Mouse (Mus musculus): ENCODE results near the gene Pex1. TPM values are rescaled to one million over a fixed set of nuclear protein-coding genes. Genes with fewer than 3 reads are reported as not detected.
"Not testable (repeated sequence)": the region's sequence is repeated elsewhere in the genome, so short reads cannot be mapped to it uniquely, and the experiment has no call there.

Gene Pex1
- polyA plus RNA-seq, 1 experiment from 2014 or later: 17.3 TPM

- H3K9ac ChIP-seq: no peak overlapping the region
- H3K4me3 ChIP-seq (replicated peaks): no peak overlapping the region
- peaks cover 27% of the 10 kb centered on the region for H3K36me3 ChIP-seq
- no peaks in the 10 kb centered on the region for H3K27me3 ChIP-seq
- H3K9me3 ChIP-seq (replicated peaks): no peaks in the 10 kb centered on the region
- no peak overlapping the region for H3K4me2 ChIP-seq (replicated peaks)
- ATAC-seq (ENCODE audit: insufficient number of reproducible peaks, low FRiP score, low TSS enrichment, low read depth): no peak
- H3K4me1 ChIP-seq: peaks cover 8% of the 10 kb centered on the region; the same call in 1 of the 2 replicates
- WGBS: 51% methylated on average over 6 of the region's 6 CpGs
- no peak overlapping the region for H3K27ac ChIP-seq (replicated peaks)
These were observed 49.5 kb downstream of the Pex1 start for GRCm38 (mm10) chr5:3645326-3645725.

DNA sequence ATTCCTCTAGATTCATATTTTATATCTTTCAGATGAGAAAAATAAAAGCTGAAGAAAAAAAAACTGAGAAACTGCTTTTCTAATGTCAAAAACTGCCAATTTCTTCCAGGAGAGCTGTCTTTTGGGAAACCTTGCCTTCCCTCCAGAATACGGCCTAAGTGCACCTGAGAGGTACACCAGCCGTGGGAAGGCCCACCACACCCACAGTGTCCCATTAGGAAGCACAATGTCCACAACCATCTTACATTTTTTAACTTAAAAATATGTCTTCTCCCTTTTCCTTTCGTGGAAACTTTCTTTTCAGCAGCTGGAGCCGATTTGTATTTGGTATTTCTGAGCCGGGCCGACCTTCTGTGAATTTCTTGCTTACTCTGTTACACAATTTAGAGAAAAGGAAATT lies 50.7 kb downstream of the Pex1 start:
- Histone ChIP-seq H3K27ac (replicated peaks) (peak overlapping the region; percentile 92), H3K4me1 (peaks cover 8% of the 10 kb centered on the region; the same call in 1 of the 2 replicates), H3K27me3 (no peaks in the 10 kb centered on the region), H3K36me3 (peaks cover 17% of the 10 kb centered on the region), H3K4me3 (replicated peaks) (peak overlapping the region; percentile 97), H3K9me3 (replicated peaks) (no peaks in the 10 kb centered on the region), H3K4me2 (replicated peaks) (peak overlapping the region; percentile 57), H3K9ac (peak overlapping the region; percentile 93; the same call in 1 of the 2 replicates)
- WGBS: 12% methylated on average over 6 of the region's 6 CpGs
- ATAC-seq (ENCODE audit: insufficient number of reproducible peaks, low FRiP score, low TSS enrichment, low read depth): no peak

DNA sequence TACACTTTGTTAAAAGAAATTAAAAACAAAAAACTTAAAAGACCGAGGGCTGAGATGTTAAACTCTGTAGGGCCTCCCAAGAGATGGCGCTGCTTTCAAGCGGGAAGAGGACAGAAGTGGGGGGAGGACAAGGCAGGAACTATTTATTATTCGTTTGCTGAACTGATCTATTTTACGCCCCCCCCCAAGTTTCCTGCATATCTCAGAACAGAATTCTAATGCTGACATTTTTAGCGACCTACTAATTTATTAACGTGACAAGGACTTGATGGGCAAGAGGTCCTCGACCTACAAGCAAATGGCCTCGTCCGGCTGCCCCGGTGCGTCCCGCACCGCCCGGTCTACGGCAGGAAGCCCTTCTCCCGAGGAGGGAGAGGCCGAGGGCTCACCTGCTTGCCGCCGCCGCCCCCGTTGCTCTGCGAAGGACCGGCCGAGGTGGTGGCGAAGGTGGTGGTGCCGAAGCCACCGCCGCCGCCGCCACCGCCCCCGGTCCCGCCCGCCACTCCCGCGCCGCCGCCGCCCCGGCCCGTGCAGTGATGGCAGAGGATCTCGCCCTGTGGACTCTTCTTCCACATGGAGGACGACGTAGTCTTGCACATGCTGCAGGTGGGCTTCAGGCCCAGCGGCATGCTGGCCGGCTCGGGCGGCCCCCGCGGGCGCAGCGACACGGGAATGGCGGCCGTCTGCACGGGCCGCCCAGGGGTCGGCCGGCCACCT lies 51.3 kb downstream of the Pex1 start:
- Histone ChIP-seq H3K9ac (peak overlapping the region; percentile 93), H3K27ac (replicated peaks) (peak overlapping the region; percentile 92), H3K4me2 (replicated peaks) (peak overlapping the region; percentile 57), H3K4me3 (replicated peaks) (peak overlapping the region; percentile 97), H3K36me3 (peaks cover 14% of the 10 kb centered on the region), H3K4me1 (peaks cover 8% of the 10 kb centered on the region; the same call in 1 of the 2 replicates), H3K27me3 (no peaks in the 10 kb centered on the region), H3K9me3 (replicated peaks) (no peaks in the 10 kb centered on the region)
- under 1% methylated on average over 60 of the region's 60 CpGs for WGBS
- peak; percentile 72 for ATAC-seq (ENCODE audit: insufficient number of reproducible peaks, low FRiP score, low TSS enrichment, low read depth)

- under 1% methylated on average over 26 of the region's 46 CpGs for WGBS
- peaks cover 8% of the 10 kb centered on the region; the same call in 1 of the 2 replicates for H3K4me1 ChIP-seq
- H3K36me3 ChIP-seq: peaks cover 14% of the 10 kb centered on the region
- H3K27me3 ChIP-seq: no peaks in the 10 kb centered on the region
- peak overlapping the region; percentile 92 for H3K27ac ChIP-seq (replicated peaks)
- H3K4me3 ChIP-seq (replicated peaks): peak overlapping the region; percentile 97
- peak; percentile 94 for ATAC-seq (ENCODE audit: insufficient number of reproducible peaks, low FRiP score, low TSS enrichment, low read depth)
- peak overlapping the region; percentile 93 for H3K9ac ChIP-seq
- H3K9me3 ChIP-seq (replicated peaks): no peaks in the 10 kb centered on the region
- H3K4me2 ChIP-seq (replicated peaks): peak overlapping the region; percentile 57
These were observed 51.8 kb downstream of the Pex1 start for GRCm38 (mm10) chr5:3647708-3648121.

DNA sequence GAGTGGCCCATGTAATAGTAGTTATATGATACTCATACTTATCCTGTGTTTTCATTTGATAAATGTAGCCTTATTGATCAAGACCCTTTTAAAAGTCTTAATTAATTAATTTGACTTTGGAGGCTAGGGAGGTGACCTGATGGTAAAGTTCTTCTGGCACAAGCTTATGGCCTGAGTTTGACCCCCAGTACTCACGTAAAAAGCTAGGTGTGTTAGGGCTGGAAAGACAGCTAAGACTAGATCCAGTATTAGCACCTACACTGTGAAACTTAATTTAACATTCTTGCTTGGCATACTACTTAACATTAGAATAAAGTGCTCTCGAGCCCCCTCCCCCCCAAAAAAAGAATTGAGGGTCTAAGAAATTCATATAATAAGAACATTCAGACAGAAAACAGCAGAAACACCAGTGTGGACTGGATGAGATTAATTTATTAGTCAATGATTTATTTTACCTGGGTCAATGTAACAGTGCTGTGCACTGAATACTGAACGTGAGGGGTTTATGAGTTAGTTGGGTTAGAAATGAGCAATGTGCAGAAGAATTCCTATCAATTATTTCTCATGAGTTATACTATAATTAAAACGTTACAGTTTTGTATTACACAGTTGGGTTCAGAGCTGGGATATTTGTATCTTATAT lies 52.5 kb downstream of the Pex1 start:
- ATAC-seq (ENCODE audit: insufficient number of reproducible peaks, low FRiP score, low TSS enrichment, low read depth): no peak; the same call in 1 of the 2 replicates
- 48% methylated on average over 4 of the region's 4 CpGs for WGBS
- peak overlapping the region; percentile 97; the same call in 1 of the 2 replicates for H3K4me3 ChIP-seq (replicated peaks)

DNA sequence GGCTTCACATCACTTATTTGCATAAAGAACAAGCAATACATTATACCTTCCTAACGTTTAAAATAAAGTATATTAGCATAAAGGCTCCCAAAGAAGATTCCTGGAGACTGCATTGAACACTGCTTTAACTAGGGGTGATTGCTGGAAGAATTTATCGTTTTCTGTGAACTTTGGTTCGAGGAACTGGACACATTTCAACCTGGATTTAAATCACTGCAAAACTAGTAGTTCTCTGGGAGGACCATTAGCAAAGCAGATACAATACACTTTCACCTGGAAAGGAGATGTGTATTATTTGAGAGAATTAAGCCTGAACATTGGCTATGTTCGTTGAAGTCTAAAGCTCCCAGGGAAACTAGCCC lies 53.0 kb downstream of the Pex1 start:
- Histone ChIP-seq H3K27ac (replicated peaks) (no peak overlapping the region), H3K4me2 (replicated peaks) (no peak overlapping the region), H3K4me3 (replicated peaks) (no peak overlapping the region), H3K4me1 (peaks cover 8% of the 10 kb centered on the region; the same call in 1 of the 2 replicates), H3K27me3 (no peaks in the 10 kb centered on the region), H3K36me3 (peaks cover 9% of the 10 kb centered on the region), H3K9ac (no peak overlapping the region), H3K9me3 (replicated peaks) (no peaks in the 10 kb centered on the region)
- WGBS: 72% methylated on average over 4 of the region's 4 CpGs
- ATAC-seq (ENCODE audit: insufficient number of reproducible peaks, low FRiP score, low TSS enrichment, low read depth): no peak

More for the DNA sequence above, 52.5 kb downstream of the Pex1 start:
- H3K4me1 ChIP-seq: peaks cover 8% of the 10 kb centered on the region; the same call in 1 of the 2 replicates
- no peaks in the 10 kb centered on the region for H3K27me3 ChIP-seq
- H3K4me2 ChIP-seq (replicated peaks): peak overlapping the region; percentile 57; the same call in 1 of the 2 replicates
- no peaks in the 10 kb centered on the region for H3K9me3 ChIP-seq (replicated peaks)
- H3K27ac ChIP-seq (replicated peaks): no peak overlapping the region
- peaks cover 11% of the 10 kb centered on the region for H3K36me3 ChIP-seq
- no peak overlapping the region for H3K9ac ChIP-seq

GRCm38 (mm10) chr5:3650881-3651280 lies 55.0 kb downstream of the Pex1 start, which contains the start of gene Tmbim7:
Gene Tmbim7, plus strand, starts transcription at chr5:3651181.
- H3K9me3 ChIP-seq (replicated peaks): 0 out of 2 replicates have a peak, but pooled peaks cover 2% of the 10 kb centered on the region
- H3K4me1 ChIP-seq: peaks cover 3% of the 10 kb centered on the region; the same call in 1 of the 2 replicates
- no peaks in the 10 kb centered on the region for H3K36me3 ChIP-seq
- no peak within 1 kb of the TSS for H3K27ac ChIP-seq (replicated peaks)
- WGBS: 80% methylated on average over 6 of the region's 6 CpGs
- no peak within 1 kb of the TSS for H3K4me3 ChIP-seq (replicated peaks)
- no peak within 1 kb of the TSS for H3K4me2 ChIP-seq (replicated peaks)
- ATAC-seq (ENCODE audit: insufficient number of reproducible peaks, low FRiP score, low TSS enrichment, low read depth): no peak
- no peaks in the 10 kb centered on the region for H3K27me3 ChIP-seq
- H3K9ac ChIP-seq: no peak within 1 kb of the TSS

- Histone ChIP-seq H3K27ac (replicated peaks) (no peak overlapping the region), H3K4me1 (peaks cover under 1% of the 10 kb centered on the region; the same call in 1 of the 2 replicates), H3K9ac (no peak overlapping the region), H3K4me3 (replicated peaks) (no peak overlapping the region), H3K4me2 (replicated peaks) (no peak overlapping the region), H3K27me3 (no peaks in the 10 kb centered on the region), H3K9me3 (replicated peaks) (0 out of 2 replicates have a peak, but pooled peaks cover 2% of the 10 kb centered on the region), H3K36me3 (no peaks in the 10 kb centered on the region)
- WGBS: 81% methylated on average over 5 of the region's 5 CpGs
- ATAC-seq (ENCODE audit: insufficient number of reproducible peaks, low FRiP score, low TSS enrichment, low read depth): no peak
These were observed 55.8 kb downstream of the Pex1 start for GRCm38 (mm10) chr5:3651621-3652020.

- H3K27me3 ChIP-seq; H3K4me1 ChIP-seq; H3K4me2 ChIP-seq (replicated peaks); H3K9me3 ChIP-seq (replicated peaks); H3K36me3 ChIP-seq; H3K27ac ChIP-seq (replicated peaks); H3K9ac ChIP-seq; H3K4me3 ChIP-seq (replicated peaks); ATAC-seq (ENCODE audit: insufficient number of reproducible peaks, low FRiP score, low TSS enrichment, low read depth): not testable (repeated sequence)
- 89% methylated on average over 19 of the region's 25 CpGs for WGBS
These were observed 57.2 kb downstream of the Pex1 start for GRCm38 (mm10) chr5:3652903-3653575.

DNA sequence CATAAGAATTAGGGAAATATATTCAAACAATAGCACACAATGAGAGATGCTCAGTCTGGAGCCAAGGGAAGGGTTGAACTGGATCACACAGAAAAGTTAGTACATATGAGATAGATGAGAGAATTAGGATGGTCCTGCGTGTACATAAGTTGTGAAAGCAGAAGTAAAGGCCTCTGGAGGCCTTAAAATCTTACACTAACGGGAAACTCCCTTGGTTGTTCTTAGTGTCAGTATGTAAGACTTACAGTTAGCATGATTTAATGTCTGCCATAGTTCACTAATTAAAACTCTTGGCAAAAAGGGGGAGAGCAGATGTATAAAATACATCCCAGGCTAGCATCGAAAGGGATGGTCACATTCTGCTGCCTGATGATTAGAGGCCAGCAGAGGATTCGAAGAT lies 57.9 kb downstream of the Pex1 start:
- H3K27me3 ChIP-seq: no peaks in the 10 kb centered on the region
- no peak for ATAC-seq (ENCODE audit: insufficient number of reproducible peaks, low FRiP score, low TSS enrichment, low read depth)
- H3K9ac ChIP-seq: no peak overlapping the region
- H3K36me3 ChIP-seq: no peaks in the 10 kb centered on the region
- no peak overlapping the region for H3K4me2 ChIP-seq (replicated peaks)
- H3K4me1 ChIP-seq: no peaks in the 10 kb centered on the region
- H3K27ac ChIP-seq (replicated peaks): no peak overlapping the region
- H3K9me3 ChIP-seq (replicated peaks): 0 out of 2 replicates have a peak, but pooled peaks cover 2% of the 10 kb centered on the region
- H3K4me3 ChIP-seq (replicated peaks): no peak overlapping the region
- WGBS: 91% methylated on average over 4 of the region's 4 CpGs

DNA sequence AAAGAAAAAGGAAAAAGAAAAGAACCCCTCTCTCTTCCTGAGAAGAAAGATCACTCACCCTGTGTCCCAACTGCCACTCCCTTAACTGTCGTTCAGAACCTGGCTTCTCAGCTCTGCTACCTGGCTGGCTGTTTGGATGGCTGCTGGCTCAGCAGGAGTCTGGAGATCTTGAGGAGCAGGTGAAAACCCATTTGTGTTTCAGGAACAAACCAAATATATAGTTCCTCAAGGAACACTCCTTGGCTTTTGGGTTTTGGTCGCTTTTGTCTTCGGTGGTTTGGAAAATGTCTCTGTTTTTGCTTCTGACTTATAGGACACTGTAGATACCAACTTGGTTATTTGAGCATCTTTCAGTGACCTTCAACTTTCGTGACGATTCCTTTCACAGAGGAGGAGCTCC lies 61.2 kb downstream of the Pex1 start, which contains the start of gene Gatad1:
Gatad1 (minus strand) TSS at position 101 of the 400 bp plus-strand sequence.
- no peak within 1 kb of the TSS for H3K4me3 ChIP-seq (replicated peaks)
- H3K27me3 ChIP-seq: no peaks in the 10 kb centered on the region
- H3K27ac ChIP-seq (replicated peaks): no peak within 1 kb of the TSS
- H3K4me2 ChIP-seq (replicated peaks): no peak within 1 kb of the TSS
- H3K4me1 ChIP-seq: no peaks in the 10 kb centered on the region
- ATAC-seq (ENCODE audit: insufficient number of reproducible peaks, low FRiP score, low TSS enrichment, low read depth): no peak
- H3K9ac ChIP-seq: no peak within 1 kb of the TSS
- 78% methylated on average over 5 of the region's 5 CpGs for WGBS
- H3K9me3 ChIP-seq (replicated peaks): 0 out of 2 replicates have a peak, but pooled peaks cover 2% of the 10 kb centered on the region
- H3K36me3 ChIP-seq: no peaks in the 10 kb centered on the region
